Mouse (Mus musculus) cerebellum, postnatal 25 days (tissue): Measurements from ENCODE around the gene Il13.
A peak's percentile ranks its signal among the peaks of the same experiment; 100 is the strongest.

Experiments used
- DNase-seq, 2 experiments: peaks; one replicate each; pipeline ENCODE4 v3.0.0; 2021; ENCODE audit warnings: mixed read lengths in 2 of 2

Il13 gene

DNA sequence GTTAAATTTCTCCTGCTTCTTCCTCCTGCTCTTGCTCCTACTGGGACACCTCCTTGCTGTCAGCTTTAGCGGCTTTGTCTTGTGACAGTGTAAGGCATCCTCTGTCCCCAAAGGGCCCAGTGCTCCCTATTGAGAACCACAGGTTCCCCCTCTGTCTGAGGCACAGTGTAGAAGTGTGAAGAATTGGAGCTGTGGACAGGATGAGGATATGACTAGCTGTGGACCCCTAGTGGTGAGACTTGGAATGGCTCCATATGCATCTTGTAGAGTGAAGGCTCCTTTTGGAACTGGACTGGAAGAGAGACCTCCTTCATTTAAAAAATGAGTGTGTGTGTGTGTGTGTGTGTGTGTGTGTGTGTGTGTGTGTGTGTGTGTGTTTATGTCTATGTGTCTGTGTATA lies 6.6 kb downstream of the Il13 start:
- peak; percentile 70 to 86 for DNase-seq

DNA sequence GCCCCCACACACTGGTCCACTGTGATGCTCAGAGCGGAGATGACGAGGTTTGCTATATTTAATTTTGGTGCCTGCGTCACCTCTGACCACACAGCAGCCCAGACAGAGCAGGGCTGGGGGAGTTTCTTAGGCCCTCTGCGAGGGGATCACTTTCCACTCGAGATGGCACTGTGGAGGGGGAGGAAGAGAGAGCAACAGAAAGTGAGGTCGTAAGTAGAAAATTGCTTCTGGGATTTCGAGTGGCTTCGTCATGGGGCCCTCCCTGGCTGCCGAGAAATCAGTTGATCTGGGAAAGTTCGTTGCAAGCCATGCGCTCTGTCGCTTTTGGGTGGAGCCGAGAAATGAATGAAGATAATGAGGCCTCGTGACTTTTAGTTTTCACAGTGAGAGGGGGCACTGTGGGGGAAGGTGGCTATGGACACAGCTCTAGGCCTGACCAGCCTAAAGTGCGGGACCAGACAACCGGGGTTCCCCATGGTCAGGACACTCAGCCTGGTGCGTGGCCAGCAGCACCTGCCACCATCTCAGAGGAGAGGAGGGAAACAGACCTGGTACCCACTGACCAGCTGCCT lies 7.6 kb downstream of the Il13 start:
- DNase-seq: no peak

- DNase-seq: no peak
Measured at GRCm38 (mm10) chr11:53624124-53624523, 10.4 kb downstream of the Il13 start.

GRCm38 (mm10) chr11:53623573-53623972 lies 10.9 kb downstream of the Il13 start:
- DNase-seq: no peak

- no peak for DNase-seq
Measured at GRCm38 (mm10) chr11:53622440-53622806, 12.1 kb downstream of the Il13 start.

DNA sequence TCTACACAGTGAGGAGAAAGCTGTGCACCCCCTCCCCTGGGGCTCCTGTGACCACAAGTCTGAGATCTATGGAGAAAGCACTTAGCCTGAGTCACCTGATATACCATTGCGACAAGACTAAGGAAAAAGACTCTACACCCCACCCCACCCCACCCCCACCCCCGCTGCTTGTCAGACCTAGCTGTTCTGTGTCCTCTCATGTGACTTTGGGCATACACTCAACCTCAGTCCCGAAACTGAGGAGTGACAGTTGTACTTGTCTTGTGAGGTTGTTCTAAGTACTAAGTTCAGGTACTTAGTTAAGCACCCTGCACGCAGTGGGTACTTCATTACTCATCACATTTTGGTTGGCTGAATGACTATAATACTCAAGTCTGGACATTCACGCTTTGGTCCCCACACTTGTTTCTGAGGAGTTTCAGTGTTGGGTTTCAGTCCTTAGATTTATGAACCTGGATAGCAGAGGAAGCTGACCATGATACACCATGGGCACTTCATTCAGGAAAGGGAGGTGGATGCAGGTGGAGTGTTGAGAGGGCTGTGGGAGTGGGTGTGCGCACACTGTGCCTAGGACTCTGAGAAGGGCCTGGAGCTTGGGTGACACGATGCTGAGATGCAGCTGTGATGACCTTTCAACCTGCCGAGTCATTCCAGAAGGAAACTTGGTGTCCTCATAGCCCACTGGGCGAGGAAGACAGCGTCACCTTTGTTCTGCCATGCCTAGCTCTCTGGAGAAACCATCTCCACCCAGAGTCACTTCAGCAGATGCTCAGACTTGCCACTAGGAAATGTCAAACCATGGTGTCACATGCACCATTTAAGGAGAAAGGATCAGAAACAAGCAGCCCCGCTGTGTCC lies 12.7 kb downstream of the Il13 start:
- DNase-seq: no peak

GRCm38 (mm10) chr11:53620094-53620493 lies 14.4 kb downstream of the Il13 start:
- no peak for DNase-seq

GRCm38 (mm10) chr11:53619428-53619827 lies 15.1 kb downstream of the Il13 start:
- DNase-seq: no peak

GRCm38 (mm10) chr11:53618619-53619198 lies 15.8 kb downstream of the Il13 start, which contains the start of gene Il4:
Gene Il4 (minus strand): TSS chr11:53618669.
- no peak for DNase-seq

GRCm38 (mm10) chr11:53617562-53618109 lies 16.9 kb downstream of the Il13 start:
- DNase-seq: no peak

GRCm38 (mm10) chr11:53616748-53617558 lies 17.5 kb downstream of the Il13 start:
- DNase-seq: no peak

DNA sequence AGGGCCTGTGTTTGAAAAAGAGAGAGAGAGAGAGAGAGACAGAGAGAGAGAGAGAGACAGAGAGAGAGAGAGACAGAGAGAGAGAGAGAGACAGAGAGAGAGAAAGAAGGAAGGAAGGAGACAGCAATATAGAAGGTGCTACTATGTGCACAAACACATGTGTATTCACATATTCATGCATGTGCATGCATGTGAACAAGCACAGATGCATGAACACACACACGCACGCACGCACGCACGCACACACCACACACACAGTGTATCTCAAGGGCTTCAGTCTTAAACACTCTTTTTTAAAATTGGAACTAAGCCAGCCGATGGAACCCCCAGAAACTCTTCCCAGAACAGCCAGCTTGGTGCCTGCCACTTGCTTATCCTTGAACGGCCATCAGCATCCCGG lies 18.9 kb downstream of the Il13 start:
- DNase-seq: no peak

DNA sequence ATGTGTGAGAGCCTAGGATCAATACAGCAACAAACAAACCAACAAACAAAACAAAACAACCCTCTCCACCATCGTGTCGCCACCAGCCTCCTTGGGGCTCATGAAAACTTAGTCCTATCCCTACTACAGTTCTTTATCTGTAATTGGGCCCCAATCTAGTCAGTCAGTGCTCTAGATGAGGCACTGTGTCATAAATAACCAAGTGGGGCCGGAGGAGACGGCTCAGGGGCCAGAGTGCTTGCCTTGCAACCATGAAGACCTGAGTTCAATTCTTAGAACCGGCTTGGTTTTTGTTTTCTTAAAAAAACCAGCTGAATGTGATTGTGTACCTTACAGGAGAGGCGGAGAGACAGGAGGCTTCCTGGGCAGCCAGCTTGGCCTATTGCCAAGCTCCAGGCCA lies 19.3 kb downstream of the Il13 start:
- no peak for DNase-seq

- DNase-seq: no peak
Measured at GRCm38 (mm10) chr11:53609672-53610071, 24.8 kb downstream of the Il13 start.

DNA sequence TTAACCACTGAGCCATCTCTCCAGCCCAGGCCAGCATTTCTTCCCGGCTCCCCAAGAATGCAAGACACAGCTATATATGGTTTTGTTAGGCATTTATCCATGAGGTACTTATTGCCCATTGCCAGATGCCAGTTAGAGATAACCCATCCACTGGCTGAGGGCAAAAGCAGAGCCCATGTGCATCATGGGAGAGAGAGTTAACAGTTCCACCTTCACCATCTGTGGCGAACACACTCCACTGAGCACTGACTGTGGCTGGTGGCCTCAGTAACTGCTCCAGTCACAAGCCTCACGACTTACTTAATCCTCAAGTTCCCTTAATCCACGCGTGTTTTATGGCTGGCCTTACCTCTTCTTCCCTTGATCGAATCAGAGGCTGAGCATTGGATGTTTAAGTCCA lies 25.3 kb downstream of the Il13 start:
- no peak for DNase-seq

DNA sequence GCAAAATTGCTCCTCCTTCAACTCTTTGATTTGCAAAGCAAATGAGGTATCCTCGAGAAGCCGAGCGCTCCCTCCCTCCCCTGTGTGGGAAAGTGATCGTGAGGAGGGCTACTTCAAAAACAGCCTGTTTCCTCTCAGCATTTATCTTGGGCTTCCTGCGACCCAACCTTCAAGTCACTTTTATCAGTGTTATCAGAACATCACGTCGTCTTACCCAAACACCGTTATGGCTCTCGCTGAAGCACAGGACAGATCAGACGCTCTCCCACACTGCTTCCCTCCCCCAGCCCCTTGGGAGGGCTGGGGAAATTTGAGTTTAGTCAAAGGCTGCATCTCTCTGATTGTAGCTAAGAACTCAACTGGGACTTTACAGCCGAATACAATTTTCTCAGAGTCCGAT lies 28.9 kb downstream of the Il13 start:
- no peak for DNase-seq

- DNase-seq: no peak
Measured at GRCm38 (mm10) chr11:53604983-53605382, 29.5 kb downstream of the Il13 start.

- DNase-seq: no peak
Measured at GRCm38 (mm10) chr11:53591116-53591515, 43.4 kb downstream of the Il13 start.

DNA sequence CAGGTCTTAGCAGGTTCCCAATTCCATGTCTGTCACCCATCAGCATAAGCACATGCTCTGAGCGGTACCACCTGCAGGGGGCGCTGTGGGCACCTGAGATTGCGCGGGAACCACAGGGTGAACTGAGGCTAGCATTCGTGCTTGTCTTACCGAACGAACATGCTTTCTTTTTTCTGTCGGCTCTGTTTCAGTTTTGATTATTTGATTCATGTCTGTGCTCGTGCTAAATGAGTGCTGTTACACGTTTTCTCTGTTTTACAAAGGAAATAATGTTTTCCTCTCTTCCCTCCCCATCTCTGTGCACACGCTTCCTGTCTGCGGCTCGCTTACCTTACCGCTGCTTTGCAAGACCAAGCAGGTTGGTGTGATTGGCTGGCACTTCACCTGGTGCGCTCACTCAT lies 44.1 kb downstream of the Il13 start:
- DNase-seq: peak; percentile 34 to 62

- DNase-seq: no peak
Measured at GRCm38 (mm10) chr11:53588279-53588678, 46.2 kb downstream of the Il13 start.

DNA sequence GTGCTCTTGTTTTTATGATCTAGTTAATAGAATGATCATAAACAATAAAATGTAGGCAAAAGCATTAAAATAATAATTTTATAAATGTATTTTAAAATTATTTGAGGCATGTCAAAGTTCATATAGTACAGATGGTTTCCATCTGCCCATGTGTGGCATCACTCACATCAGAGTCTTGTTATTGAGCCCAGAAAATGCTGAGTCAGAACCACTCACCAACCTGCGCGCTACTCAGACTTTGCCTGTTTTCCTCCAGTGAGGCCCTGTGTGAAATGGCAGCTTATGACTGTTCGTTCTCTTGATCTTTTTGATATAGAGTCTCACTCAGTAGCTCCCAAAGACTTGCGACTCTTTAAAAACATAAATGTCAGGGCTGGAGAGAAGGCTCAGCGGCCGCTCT lies 49.0 kb downstream of the Il13 start:
- no peak for DNase-seq

DNA sequence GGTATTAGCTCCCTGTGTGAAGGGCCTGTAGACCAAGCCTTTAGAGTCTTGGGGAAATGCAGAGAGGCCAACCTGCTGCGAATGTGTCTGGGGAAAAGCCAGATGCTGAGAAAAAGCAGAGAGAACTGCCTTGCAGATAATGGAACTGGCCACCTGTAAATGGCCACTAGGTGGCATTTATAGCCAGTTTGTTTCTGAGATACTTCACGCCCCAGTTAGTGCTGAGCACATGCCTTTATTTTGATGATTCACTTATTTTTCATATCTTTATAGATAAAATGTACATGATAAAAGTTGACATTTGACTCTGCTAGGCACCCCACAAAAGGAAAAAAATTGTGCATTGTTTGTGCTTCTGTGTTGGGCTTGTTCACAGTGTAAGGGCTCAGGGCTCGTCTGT lies 49.7 kb downstream of the Il13 start:
- peak in 1 of 2 experiments; percentile 35 for DNase-seq

DNA sequence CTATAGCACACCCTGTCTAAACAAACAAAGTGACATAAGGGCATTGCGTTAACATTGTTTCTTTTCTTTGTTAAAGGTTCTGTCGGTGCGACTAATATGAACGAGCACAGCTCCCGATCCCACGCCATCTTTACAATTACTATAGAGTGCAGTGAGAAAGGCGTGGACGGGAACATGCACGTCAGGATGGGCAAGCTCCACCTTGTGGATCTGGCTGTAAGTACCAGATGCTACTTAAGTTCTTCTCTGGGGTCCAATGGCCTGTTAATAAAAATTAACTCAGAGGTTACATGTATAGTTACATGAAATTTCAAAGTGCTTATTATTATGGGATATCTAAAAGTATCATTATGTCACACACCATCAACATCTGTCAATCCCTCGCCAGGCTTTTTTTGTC lies 51.4 kb downstream of the Il13 start:
- DNase-seq: peak in 1 of 2 experiments; percentile 30
